Mouse (Mus musculus) macrophage (primary cell): ENCODE data around the gene Macrod1. TPM values are rescaled to one million over a fixed set of nuclear protein-coding genes. Genes with fewer than 3 reads are reported as not detected.

Source experiments
- H3K27ac ChIP-seq: fragments of 350-480 bp; formaldehyde crosslinking; 2 replicates; pipeline ENCODE4 v1.9.0; 2021
- H3K36me3 ChIP-seq: fragments of 350-480 bp; formaldehyde crosslinking; 2 replicates; pipeline ENCODE4 v1.9.0; 2021; ENCODE audit errors: inconsistent target
- H3K4me3 ChIP-seq: fragments of 350-480 bp; formaldehyde crosslinking; 2 replicates; pipeline ENCODE4 v1.9.0; 2021; ENCODE audit errors: inconsistent target
- H3K79me2 ChIP-seq: fragments of 350-480 bp; formaldehyde crosslinking; 2 replicates; pipeline ENCODE4 v1.9.0; 2021; ENCODE audit errors: inconsistent target
- WGBS: methylation state at CpG from one replicate; pipeline ENCODE4 v1.1.7; 2026; ENCODE audit warnings: inconsistent platforms; ENCODE audit not compliant: missing documents; 5-methylcytosine and 5-hydroxymethylcytosine counted together
- polyA plus RNA-seq: library from polyadenylated mRNA; stranded (reverse); fragments of 250-400 nt; gene quantifications from 3 replicates; pipeline ENCODE4 v1.2.4, GENCODE M21; 2018; ENCODE audit warnings: inconsistent platforms

Macrod1 gene
- polyA plus RNA-seq, 1 experiment from 2014 or later = 7.3 TPM

DNA sequence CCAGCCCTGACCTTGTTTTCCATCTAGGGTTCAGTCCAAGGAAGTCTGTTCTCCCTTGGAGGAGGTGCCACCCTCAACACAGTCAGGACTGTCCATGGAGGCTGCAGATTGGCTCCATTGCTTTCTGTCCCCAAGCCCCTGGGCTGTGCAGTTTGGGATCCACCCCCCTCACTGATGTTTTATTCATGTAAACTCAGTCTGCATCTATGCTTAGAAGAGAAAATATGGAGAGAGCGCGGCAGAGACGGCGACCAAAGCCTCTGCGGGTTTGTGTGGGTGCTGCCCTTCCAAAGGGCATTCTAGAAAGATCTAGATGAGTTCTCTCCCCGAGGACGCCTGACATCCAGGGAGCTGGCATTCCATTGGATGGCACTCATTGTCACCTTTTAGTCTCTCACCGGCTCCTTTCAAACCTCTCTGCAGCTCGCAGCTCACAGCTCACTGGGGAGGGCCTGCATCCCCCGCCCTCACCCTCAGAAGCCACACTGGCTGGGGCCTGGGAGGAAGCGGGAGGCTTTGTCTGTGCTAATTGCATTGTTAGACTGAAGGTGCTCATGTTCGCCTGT lies 84.3 kb downstream of the Macrod1 start:
- H3K36me3 ChIP-seq = no peaks in the 10 kb centered on the region
- H3K4me3 ChIP-seq = no peak overlapping the region
- H3K27ac ChIP-seq = no peak overlapping the region
- 96% methylated on average over 12 of the region's 12 CpGs for WGBS
- no peaks in the 10 kb centered on the region for H3K79me2 ChIP-seq

DNA sequence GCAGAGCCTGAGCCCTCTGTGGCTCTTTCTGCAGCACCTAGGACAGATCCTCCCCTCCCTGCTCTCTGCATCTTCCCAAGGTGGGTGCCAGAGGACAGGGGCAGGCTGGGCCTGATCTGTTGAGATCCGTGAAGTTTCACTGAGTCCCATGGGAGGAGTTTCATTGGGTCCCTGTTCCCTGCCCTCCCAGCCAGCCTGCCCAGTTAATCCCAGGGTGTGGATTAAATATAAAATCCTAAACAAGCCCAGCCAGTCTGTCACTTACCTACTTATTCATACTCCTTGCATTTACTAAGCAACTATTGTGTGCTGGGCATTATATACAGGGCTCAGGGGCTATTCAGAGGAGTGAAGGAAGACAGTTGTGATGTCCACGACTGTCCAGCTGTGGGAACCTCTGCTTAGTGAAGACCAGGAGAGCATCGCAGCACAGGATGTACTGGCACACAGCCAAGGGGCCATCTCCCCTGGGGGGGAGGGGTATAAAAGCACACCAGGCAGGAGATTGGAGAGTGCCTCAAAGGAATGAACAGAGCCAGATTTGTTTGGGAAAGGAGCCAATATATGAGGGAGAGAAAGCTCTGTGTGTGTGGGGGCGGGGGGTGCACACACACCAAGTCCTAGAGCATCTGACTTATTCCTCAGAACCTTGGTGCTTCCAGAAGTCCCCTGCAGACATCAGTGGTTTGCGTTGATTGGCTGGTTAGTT lies 85.8 kb downstream of the Macrod1 start:
- no peaks in the 10 kb centered on the region for H3K79me2 ChIP-seq
- no peak overlapping the region for H3K4me3 ChIP-seq
- WGBS = 92% methylated on average over 5 of the region's 5 CpGs
- no peaks in the 10 kb centered on the region for H3K36me3 ChIP-seq
- no peak overlapping the region for H3K27ac ChIP-seq

DNA sequence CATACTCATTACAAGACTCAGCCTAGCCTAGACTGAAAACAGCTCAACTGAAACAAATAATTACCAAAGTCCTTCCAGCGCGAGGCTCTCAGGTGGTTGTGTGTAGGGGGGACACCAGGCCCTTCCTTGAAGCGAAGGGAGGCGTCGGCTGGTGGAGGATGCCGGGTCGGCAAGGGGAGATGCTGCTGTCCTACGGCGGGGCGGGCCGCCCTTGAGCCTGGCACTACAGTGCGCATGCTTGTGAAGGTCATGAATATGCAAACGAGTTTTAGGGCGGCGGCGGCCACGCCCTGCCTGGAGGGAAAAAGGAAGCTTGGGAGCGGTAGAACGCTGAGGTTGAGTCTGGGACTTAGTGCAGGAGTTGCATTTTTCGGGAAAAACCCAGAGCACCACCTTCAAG lies 87.2 kb downstream of the Macrod1 start:
- no peak overlapping the region for H3K4me3 ChIP-seq
- no peaks in the 10 kb centered on the region for H3K79me2 ChIP-seq
- H3K27ac ChIP-seq = no peak overlapping the region
- WGBS = 2% methylated on average over 20 of the region's 20 CpGs
- H3K36me3 ChIP-seq = no peaks in the 10 kb centered on the region

DNA sequence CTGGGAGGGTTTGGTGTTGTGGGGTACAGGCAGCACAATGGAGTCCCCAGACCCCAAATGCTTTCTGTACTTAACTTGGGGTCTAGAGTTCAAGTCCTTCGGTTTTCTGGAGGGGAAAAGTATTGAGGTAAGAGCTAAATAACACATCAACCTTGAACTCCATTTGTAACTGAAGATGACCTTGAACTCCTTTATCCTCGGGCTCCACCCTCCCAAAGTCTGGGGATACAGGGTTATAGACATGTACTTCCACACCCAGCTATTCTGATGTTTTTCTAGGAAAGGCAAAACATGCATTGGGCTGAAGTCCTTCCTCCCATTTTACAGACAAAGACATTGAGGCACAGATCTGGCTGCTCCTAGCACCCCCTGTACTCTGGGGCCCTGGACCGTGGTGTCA lies 87.8 kb downstream of the Macrod1 start:
- Histone ChIP-seq H3K27ac (no peak overlapping the region), H3K4me3 (no peak overlapping the region), H3K36me3 (no peaks in the 10 kb centered on the region), H3K79me2 (no peaks in the 10 kb centered on the region)
- WGBS = 87% methylated on average over 3 of the region's 3 CpGs

DNA sequence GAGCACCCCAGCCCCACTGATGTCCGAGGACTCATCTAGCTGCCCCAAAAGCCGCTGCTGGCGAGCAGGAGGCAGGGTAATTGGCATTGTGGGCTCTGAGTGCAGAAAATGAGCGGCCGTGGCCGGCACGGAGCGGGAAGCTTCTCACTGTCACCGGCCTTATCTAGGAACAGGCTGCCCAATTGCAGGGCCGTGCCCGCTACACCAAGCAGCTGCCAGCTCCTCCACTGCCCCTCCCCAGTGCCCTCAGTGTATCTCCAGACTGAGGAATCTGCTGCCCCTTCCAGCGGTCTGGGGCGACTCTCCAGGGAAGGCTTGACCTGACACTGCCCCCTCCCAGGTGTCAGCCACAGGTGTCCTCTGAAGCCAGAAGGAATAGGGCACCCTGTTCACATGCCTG lies 89.8 kb downstream of the Macrod1 start:
- no peaks in the 10 kb centered on the region for H3K79me2 ChIP-seq
- H3K36me3 ChIP-seq = no peaks in the 10 kb centered on the region
- no peak overlapping the region for H3K4me3 ChIP-seq
- H3K27ac ChIP-seq = no peak overlapping the region
- WGBS = 94% methylated on average over 12 of the region's 13 CpGs

DNA sequence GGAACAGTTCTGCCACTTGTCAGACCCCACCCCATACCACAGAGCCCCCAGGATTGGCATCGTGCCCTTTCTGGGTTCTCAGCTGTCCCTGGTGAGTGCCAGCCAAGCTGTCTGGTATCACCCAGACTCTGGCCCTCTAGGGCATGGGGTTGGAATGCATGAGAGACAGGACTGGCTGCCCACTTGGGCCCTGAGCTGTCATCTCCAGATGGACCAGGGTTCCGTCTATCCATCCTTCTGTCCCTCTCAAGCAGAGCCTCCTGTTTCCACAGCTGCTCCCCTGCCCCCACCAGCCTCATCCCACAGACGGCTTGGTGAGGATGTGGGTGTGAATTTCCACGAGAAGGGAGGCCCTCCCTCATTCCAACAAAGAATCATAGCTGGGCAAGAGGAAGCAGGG lies 91.5 kb downstream of the Macrod1 start:
- Histone ChIP-seq H3K79me2 (no peaks in the 10 kb centered on the region), H3K36me3 (no peaks in the 10 kb centered on the region), H3K27ac (no peak overlapping the region), H3K4me3 (no peak overlapping the region)
- WGBS = 55% methylated on average over 4 of the region's 4 CpGs

DNA sequence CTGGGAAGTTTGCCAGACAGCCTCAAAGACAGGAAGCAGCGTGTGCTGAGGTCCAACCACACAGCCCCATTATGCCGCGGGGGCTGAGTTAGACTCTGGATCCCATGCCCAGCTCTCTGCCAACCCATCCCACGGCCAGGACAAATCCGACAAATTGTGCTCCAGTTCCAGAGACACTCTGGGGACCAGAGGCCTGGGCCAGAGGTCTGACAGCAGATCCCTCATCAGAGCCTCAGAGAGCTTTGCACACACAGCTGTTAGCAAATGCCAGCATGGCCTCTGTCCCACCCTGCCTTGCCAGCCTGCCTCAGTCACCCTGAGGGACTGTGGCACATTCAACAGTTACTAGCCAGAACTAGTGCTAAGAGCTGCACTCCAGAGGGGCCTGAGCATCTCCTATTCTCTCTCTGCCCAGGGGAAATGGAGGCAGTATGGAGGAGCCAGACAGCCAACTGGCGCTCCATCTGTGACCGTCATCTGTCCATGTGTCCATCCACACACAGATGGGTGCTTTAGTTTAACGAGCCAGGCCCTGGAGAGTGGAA lies 92.0 kb downstream of the Macrod1 start:
- Histone ChIP-seq H3K27ac (no peak overlapping the region), H3K4me3 (no peak overlapping the region), H3K79me2 (no peaks in the 10 kb centered on the region), H3K36me3 (no peaks in the 10 kb centered on the region)
- 55% methylated on average over 8 of the region's 8 CpGs for WGBS

DNA sequence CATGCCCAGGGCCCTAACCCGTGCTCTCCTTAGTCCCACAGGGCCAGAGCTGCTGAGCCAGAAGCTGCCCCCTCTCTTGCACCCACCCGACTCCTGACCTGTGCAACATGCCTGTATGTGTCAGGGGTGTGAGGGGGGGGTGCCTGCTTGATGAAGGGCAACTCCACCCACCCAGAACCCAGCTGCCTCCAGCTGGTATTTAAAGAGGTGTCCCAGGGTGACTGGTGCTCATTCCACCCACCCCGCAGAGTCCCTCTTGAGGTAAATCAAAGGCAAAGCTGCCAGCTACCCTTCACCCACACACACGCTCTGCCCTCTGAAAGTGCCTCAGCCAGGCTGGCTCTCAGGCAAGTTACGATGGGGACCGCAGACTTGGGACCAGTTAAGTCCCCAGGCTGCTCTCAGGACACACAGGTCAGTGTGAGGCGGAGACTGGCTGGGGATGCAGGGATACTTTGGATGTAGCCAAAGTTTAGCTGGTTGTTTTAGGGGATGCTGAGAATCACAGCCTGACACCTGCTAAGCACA lies 92.6 kb downstream of the Macrod1 start:
- no peaks in the 10 kb centered on the region for H3K36me3 ChIP-seq
- 88% methylated on average over 7 of the region's 7 CpGs for WGBS
- no peak overlapping the region for H3K4me3 ChIP-seq
- H3K27ac ChIP-seq = no peak overlapping the region
- no peaks in the 10 kb centered on the region for H3K79me2 ChIP-seq

DNA sequence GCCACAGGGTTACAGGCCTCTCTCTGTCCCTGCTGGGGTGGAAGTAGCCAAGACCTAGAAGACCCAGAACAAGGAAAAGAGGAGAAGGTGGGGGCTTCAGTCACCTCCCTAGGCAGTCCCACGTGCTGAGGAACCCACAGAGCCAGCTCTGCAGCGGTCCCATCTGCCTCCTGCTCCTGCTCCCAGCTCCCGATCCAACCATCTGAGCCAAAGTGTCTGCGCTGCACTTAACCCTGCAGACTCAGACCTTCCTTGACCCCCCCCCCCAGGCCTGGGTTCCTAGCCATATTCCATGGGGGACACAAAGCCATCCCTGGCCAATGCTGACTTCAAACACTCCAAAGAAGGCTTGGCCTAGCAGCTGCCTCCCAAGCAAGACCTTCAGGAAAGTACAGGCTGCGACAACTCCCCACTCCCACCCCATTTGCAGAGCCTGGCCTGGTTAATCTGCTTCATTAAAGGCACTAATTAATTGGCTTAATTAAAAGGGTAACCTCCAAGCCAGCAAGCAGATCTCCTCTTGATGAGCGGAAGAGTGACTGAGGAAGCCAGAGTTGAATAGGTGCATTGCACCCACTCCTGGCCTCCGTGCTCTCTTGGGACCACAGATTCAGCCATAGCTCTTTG lies 94.8 kb downstream of the Macrod1 start:
- Histone ChIP-seq H3K4me3 (no peak overlapping the region), H3K36me3 (no peaks in the 10 kb centered on the region), H3K79me2 (no peaks in the 10 kb centered on the region), H3K27ac (no peak overlapping the region)
- 92% methylated on average over 7 of the region's 7 CpGs for WGBS

DNA sequence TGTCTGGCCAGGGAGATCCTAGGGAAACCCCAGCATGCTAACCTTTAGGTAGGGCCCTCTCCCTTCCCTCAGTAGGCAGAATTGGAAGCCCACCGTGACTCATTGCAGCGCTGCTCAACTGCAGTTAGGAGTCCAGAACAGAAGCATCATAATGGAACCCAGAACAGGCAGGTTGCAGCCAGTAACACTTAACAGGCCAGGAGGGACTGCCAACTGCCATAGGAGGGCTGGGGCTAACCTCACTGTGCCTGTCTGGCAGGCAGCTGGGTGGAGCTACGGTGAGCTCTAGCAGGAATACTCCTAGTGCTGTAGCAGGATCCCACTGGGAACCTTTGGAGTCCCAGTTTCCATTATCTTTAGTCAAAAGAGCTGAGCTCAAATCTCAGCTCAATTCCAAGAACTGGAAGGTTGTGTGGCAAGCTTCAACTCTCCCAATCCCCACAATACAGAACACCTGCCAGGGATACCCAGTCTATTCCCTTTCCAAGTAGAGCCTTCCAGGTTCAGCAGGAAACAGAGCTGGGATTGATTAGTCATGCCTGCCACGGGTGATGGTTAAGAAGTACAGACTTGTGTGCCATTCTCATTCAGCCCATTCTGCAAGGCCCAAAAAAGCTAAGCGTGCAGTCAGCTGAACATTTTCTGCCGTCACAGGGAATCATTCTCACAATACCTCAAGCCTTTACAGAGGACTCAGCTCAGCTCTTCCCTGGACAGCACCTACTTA lies 95.5 kb downstream of the Macrod1 start:
- H3K27ac ChIP-seq = no peak overlapping the region
- H3K79me2 ChIP-seq = no peaks in the 10 kb centered on the region
- no peak overlapping the region for H3K4me3 ChIP-seq
- no peaks in the 10 kb centered on the region for H3K36me3 ChIP-seq
- 95% methylated on average over 6 of the region's 6 CpGs for WGBS

DNA sequence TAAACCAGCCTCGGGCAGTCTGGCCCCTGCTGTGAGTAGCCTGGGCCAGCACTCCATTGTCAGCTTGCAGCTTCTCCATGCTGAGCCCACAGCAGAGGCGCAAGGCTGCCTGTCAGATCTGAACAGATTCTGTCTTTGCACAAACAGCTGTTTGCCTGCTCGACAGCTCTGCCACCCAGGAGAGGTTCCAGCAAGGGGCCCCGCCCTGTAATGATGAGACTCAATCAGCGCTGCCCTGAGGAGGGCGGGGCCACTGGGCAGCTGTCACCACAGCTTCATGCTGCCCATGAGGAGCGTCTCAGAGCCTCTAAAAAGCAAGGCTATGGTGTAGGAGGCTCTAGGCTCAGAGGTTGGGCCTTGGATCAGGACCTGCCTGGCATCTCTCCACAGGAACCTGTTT lies 96.6 kb downstream of the Macrod1 start:
- WGBS = 86% methylated on average over 7 of the region's 7 CpGs
- Histone ChIP-seq H3K79me2 (no peaks in the 10 kb centered on the region), H3K27ac (no peak overlapping the region), H3K36me3 (no peaks in the 10 kb centered on the region), H3K4me3 (no peak overlapping the region)

DNA sequence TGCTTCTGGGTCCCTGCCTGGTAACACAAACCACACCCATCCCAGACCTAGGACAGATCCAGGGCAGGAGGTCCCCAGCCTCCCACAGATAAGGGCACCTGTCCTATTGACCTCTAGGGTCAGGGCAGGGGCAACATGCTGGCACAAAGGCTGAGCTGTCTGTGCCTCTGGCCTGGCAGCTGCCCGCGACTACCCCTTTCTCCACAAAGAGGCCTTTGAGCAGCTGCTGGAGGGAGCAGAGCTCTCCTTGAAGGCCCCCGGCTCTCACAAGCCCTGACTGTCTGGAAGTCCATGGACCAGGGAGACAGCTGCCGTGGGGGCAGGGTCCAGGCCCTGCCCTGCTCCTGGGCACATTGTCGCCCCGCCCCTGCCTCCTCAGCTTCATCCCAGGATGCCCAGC lies 98.6 kb downstream of the Macrod1 start:
- H3K4me3 ChIP-seq = no peak overlapping the region
- 87% methylated on average over 6 of the region's 6 CpGs for whole genome bisulfite sequencing
- no peaks in the 10 kb centered on the region for H3K79me2 ChIP-seq
- no peak overlapping the region for H3K27ac ChIP-seq
- H3K36me3 ChIP-seq = no peaks in the 10 kb centered on the region

DNA sequence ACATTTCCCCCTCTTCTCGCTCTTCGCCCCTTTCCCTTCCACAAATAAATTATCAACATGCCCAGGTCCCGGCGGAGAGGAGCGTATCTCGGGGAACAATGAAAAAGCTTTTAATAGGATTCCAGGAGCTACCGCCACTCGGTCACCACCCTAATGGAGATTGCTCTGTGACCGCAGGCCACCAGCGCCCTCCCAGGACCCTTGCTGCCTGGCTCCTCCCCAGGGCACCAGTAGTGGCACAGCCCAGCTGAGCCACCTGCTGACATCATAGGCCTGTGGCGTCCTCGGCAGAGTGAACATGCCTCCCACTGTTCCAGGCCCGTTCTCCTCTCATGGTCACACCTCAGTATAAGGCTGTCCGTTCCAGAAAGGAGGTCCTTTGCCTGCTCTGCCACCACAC lies 101.1 kb downstream of the Macrod1 start:
- Histone ChIP-seq H3K36me3 (no peaks in the 10 kb centered on the region), H3K27ac (no peak overlapping the region), H3K79me2 (no peaks in the 10 kb centered on the region), H3K4me3 (no peak overlapping the region)
- WGBS = 97% methylated on average over 13 of the region's 14 CpGs

DNA sequence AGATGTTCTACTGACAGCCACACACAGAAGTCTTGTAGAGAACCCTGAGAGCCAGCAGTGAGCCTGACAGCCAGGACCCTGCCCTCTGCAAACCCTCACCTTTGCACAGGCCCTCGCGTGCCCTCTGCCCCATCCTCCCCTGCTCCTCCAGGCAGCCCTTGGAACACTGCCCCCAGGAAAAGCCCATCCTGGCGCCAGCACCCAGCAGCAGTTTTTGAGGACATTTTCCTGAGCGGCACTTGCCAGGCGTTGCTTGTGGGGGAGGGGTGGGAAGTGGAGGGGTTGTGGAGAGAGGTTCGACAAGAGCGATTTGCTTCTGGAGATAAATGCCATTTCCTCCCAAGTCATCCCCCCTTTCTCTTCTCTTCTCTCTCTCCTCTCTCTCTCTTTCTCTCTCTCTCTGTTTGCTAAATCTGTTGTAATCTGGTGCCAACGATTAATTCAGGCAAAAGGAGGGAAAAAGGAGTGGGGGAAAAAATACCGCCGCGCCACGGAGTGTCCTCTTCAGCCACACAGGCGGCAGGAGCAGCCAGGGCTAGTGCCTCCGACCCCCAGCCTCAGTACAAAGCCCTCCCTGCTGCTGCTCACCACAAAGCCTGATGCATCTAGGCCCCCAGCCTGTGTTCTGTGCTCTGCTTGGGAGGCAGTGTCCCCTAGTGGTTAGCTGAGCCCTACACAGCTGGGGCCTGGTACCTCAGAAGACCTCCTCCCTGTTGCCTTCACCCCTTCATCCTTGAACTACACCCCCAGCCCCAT lies 103.7 kb downstream of the Macrod1 start:
- H3K27ac ChIP-seq = no peak overlapping the region
- no peaks in the 10 kb centered on the region for H3K79me2 ChIP-seq
- H3K4me3 ChIP-seq = no peak overlapping the region
- WGBS = 84% methylated on average over 13 of the region's 14 CpGs
- H3K36me3 ChIP-seq = no peaks in the 10 kb centered on the region
